Mouse (Mus musculus) ES-E14 (cell line): ENCODE measurements at regions not wholly inside any gene's neighbourhood (a gene's known extent, or its start where the extent isn't known, plus 50 kb on each side); places are given as distances from the start of the nearest gene placed in this dataset.

Source experiments
- CHD2 ChIP-seq: IDR thresholded peaks from 2 replicates; pipeline ENCODE4 v1.6.1; 2014; ENCODE audit warnings: mild to moderate bottlenecking, low read depth, low read length, inconsistent platforms
- HCFC1 ChIP-seq: IDR thresholded peaks from 2 replicates; pipeline ENCODE4 v1.6.1; 2012; ENCODE audit warnings: low read length, inconsistent platforms, borderline replicate concordance; ENCODE audit not compliant: insufficient read depth
- MAFK ChIP-seq: IDR thresholded peaks from 2 replicates; pipeline ENCODE4 v1.6.1; 2014; ENCODE audit warnings: mild to moderate bottlenecking, low read depth, low read length, inconsistent platforms; ENCODE audit not compliant: insufficient read depth
- ZNF384 ChIP-seq: IDR thresholded peaks from 2 replicates; pipeline ENCODE4 v1.6.1; 2012; ENCODE audit warnings: low read depth, low read length, inconsistent platforms

DNA sequence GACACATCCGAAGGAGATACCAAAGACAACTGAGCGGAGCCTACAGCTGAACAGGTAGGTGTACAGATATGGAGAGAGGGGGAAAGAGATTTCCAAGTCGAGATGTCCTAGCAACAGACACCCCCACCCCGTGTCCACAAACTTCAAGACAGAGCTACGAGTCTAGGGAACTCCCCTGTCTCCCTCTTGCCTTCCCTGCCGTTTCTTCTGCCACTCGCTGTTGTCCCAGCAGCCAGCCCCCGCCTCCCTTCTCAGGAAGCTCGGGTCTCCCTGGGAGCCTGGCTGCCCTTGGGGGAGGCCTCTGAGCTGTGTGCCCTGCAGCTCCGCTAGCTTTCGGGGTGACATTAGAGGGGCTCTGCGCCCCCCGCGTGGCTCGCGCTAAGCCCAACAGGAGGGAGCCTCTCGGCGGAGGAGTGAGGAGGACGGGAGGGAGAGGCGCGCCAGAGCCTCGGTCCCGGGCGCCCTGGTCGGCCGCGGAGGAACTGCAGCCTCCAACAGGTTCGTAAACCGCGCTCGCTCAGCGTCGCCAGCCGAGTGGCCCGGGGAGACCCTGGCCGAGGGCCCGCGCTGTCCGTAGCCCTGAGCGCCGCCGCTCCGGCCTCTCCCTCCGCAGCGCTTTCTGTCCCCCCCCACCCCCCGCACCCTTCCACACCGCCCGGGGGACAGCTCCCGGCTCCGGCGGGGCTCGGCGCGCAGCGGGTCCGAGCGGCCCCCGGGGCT, 68.6 kb upstream of the Cplx2 start:
- TF ChIP-seq MAFK, result no peak
- no peak for TF ChIP-seq HCFC1
- TF ChIP-seq CHD2, result no peak
- no peak for TF ChIP-seq ZNF384
